Mouse (Mus musculus) forebrain, embryonic 16.5 days (tissue): ENCODE measurements around the gene Lamb3. TPM values are rescaled to one million over a fixed set of nuclear protein-coding genes. Genes with fewer than 3 reads are reported as not detected.

Experiments
- ATAC-seq: fragments of 200-750 bp; cut with Nextera tagmentation; 2 replicates; pipeline ENCODE4 v1.8.0; 2017; ENCODE audit warnings: mild to moderate bottlenecking, moderate library complexity
- H3K27ac ChIP-seq: fragments of 300-500 bp; sonication (generic); 2 replicates; pipeline ENCODE4 v1.5.1; 2014; ENCODE audit warnings: low read length, control low read depth
- H3K27me3 ChIP-seq: fragments of 300-500 bp; sonication (generic); replicated peaks from 2 replicates; pipeline ENCODE4 v1.6.1; 2014; ENCODE audit warnings: low read length; ENCODE audit not compliant: control insufficient read depth, insufficient read depth
- H3K36me3 ChIP-seq: fragments of 300-500 bp; sonication (generic); 2 replicates; pipeline ENCODE4 v1.6.1; 2014; ENCODE audit not compliant: control insufficient read depth, insufficient read depth
- H3K4me1 ChIP-seq: fragments of 300-500 bp; sonication (generic); replicated peaks from 2 replicates; pipeline ENCODE4 v1.6.1; 2014; ENCODE audit warnings: low read length; ENCODE audit not compliant: control insufficient read depth, insufficient read depth
- H3K4me2 ChIP-seq: fragments of 300-500 bp; sonication (generic); 2 replicates; pipeline ENCODE4 v1.6.1; 2014; ENCODE audit warnings: mild to moderate bottlenecking, low read length, control low read depth
- H3K4me3 ChIP-seq: fragments of 300-500 bp; sonication (generic); replicated peaks from 2 replicates; pipeline ENCODE4 v1.5.1; 2014; ENCODE audit warnings: mild to moderate bottlenecking, low read length, control low read depth
- H3K9ac ChIP-seq: fragments of 300-500 bp; sonication (generic); replicated peaks from 2 replicates; pipeline ENCODE4 v1.6.1; 2014; ENCODE audit warnings: low read depth, low read length, control low read depth
- H3K9me3 ChIP-seq: fragments of 300-500 bp; sonication (generic); 2 replicates; pipeline ENCODE4 v1.6.1; 2016; ENCODE audit warnings: low read length; ENCODE audit not compliant: control insufficient read depth
- WGBS: fragments of 180-500 bp; shearing (Covaris S2); extraction: QIAGEN DNeasy Blood & Tissue Kit; methylation state at CpG from one replicate; pipeline ENCODE4 v1.1.7; 2014; 5-methylcytosine and 5-hydroxymethylcytosine counted together
- polyA plus RNA-seq: library from polyadenylated mRNA; unstranded; fragments of >200 nt; fragmentation: Nextera tagmentation; extraction: Ambion mirVana; gene quantifications from 2 replicates; pipeline ENCODE4 v1.2.1, GENCODE M21; 2015

The Lamb3 gene
- polyA plus RNA-seq, 1 experiment from 2014 or later: 0.58 TPM

DNA sequence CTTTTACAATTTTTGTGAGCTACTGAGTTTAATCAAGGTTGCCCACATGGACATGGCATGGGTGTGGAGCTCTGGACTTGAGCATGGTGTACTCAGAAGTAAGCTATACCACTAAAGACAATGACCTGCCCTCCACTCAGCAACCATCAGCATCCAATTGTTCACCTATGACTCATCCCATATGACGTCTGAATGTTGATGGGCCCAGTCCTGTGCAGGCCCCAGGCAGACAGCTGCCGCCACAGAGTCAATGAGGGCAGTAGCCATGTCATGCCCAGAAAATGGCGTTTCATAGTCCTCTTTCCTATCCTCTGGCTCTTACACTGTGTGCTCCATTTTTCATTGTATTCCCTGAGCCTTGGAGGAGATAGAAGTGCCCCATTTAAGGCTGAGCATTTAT is 8.5 kb downstream of the Lamb3 start:
- no peaks in the 10 kb centered on the region for H3K27me3 ChIP-seq
- H3K9me3 ChIP-seq: no peaks in the 10 kb centered on the region
- H3K4me3 ChIP-seq: no peak overlapping the region
- H3K36me3 ChIP-seq: no peaks in the 10 kb centered on the region
- WGBS: 85% methylated on average over 3 of the region's 3 CpGs
- H3K27ac ChIP-seq: no peak overlapping the region
- no peaks in the 10 kb centered on the region for H3K4me1 ChIP-seq
- no peak for ATAC-seq
- H3K4me2 ChIP-seq: no peak overlapping the region
- no peak overlapping the region for H3K9ac ChIP-seq

DNA sequence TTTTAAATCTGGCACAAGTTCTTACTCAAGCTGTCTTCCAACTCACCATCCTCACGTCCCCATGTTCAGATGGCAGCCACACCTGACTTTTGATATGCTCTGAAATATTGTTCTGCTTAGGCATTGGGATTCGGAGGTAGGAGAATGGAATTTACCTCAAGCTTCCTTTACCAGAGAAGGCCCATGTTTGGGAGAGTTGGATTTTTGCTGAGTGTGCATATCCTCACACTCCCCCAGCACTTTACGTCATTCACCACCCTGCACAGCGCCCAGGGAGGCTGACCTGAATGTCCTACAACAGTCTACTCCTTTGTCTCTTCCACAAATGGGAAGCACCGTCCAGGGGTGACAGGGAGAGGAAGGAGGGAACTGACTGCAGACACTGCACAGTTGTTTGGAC is 12.9 kb downstream of the Lamb3 start:
- no peak for ATAC-seq
- 77% methylated on average over 5 of the region's 5 CpGs for WGBS
- no peak overlapping the region for H3K27ac ChIP-seq

DNA sequence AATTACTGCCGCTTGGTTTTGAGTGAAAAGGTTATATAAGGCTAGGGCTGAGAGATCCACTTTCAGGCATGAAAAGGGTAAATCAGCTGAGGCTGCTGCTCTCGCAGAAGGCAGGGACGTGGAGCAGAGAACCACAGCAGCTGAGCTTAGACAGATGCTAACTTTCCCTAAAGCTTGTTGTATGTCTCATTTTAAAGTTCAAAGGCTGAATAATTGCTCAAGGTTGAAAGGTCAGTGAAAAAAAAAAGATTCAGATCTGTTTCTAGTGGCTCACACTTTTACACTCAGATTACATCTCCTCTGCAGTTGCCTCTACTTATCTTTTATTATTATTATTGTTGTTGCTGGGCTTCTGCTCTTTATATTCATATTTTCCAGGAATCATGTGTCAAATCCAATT is 18.0 kb downstream of the Lamb3 start:
- WGBS: 6% methylated on average over 3 of the region's 3 CpGs
- H3K4me1 ChIP-seq: no peaks in the 10 kb centered on the region

More for the DNA sequence above, 12.9 kb downstream of the Lamb3 start:
- Histone ChIP-seq H3K4me1 (no peaks in the 10 kb centered on the region), H3K4me3 (no peak overlapping the region), H3K9me3 (no peaks in the 10 kb centered on the region), H3K27me3 (no peaks in the 10 kb centered on the region), H3K9ac (no peak overlapping the region), H3K36me3 (no peaks in the 10 kb centered on the region), H3K4me2 (no peak overlapping the region)

DNA sequence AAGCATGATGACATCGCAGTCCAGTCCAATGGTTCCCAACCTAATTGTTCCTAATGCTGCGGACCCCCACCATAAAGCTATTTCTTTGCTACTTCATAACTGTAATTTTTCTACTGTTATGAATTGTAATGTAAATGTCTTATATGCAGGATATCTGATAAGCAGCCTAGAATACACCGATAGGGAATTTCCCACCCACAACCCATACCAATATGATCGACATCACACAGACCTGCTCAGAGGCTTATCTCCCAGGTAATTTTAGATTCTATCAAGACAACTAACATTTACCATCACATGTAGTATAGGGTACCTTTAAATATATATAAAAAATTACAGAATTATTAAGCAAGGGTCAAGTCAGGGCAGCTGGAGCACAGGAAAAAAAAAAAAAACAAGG is 18.6 kb downstream of the Lamb3 start:
- 94% methylated on average over 4 of the region's 4 CpGs for WGBS
- no peak overlapping the region for H3K9ac ChIP-seq
- no peak overlapping the region for H3K4me3 ChIP-seq
- no peaks in the 10 kb centered on the region for H3K36me3 ChIP-seq
- H3K27me3 ChIP-seq: no peaks in the 10 kb centered on the region
- H3K4me1 ChIP-seq: no peaks in the 10 kb centered on the region
- no peak overlapping the region for H3K27ac ChIP-seq
- no peak for ATAC-seq
- H3K4me2 ChIP-seq: no peak overlapping the region
- H3K9me3 ChIP-seq: no peaks in the 10 kb centered on the region

More for the DNA sequence above, 18.0 kb downstream of the Lamb3 start:
- Histone ChIP-seq H3K4me3 (no peak overlapping the region), H3K9me3 (no peaks in the 10 kb centered on the region), H3K27ac (no peak overlapping the region), H3K36me3 (no peaks in the 10 kb centered on the region), H3K4me2 (no peak overlapping the region), H3K27me3 (no peaks in the 10 kb centered on the region), H3K9ac (no peak overlapping the region)
- ATAC-seq: no peak

DNA sequence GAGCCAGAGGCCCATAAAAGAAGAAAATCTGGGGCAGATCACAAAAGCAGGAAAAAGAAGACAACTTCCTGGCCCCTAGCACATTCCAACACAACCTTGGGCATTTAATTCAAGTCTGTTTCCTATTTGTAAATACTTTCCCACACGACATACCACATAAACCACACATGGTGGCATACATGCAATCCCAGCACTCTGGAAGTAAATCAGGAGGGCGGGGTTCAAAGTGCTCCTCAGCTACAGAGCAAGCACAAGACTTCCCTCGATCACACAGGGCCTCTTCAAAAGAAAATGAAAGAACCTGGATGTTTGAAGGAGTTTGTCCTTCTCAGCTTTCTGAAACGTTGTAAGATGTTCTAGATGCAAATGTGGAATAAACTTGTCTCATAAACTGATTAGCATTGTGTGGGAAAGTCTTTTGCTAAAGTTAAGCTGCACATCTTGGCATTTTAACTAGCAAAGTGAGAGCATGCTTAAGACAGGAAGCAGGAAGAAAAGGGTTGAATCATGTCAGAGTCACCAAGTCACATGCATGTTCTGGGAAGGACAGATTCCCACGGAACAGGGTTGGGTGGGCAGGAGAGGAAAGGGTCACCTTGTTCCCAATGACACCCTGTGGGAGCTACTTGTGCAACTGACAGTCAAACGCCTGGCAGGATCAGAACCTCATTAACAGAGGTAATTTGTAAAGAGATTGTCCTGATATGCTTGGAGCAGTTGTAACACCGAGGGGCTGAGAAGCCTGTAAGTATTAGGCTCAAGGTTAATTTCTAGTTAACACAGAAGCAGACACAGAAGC is 19.4 kb downstream of the Lamb3 start:
- H3K36me3 ChIP-seq: no peaks in the 10 kb centered on the region
- H3K4me1 ChIP-seq: no peaks in the 10 kb centered on the region
- no peak overlapping the region for H3K9ac ChIP-seq
- H3K27me3 ChIP-seq: no peaks in the 10 kb centered on the region
- no peak overlapping the region for H3K4me2 ChIP-seq
- no peak overlapping the region for H3K4me3 ChIP-seq
- no peak overlapping the region for H3K27ac ChIP-seq
- ATAC-seq: no peak
- no peaks in the 10 kb centered on the region for H3K9me3 ChIP-seq
- 43% methylated on average over 7 of the region's 7 CpGs for WGBS

DNA sequence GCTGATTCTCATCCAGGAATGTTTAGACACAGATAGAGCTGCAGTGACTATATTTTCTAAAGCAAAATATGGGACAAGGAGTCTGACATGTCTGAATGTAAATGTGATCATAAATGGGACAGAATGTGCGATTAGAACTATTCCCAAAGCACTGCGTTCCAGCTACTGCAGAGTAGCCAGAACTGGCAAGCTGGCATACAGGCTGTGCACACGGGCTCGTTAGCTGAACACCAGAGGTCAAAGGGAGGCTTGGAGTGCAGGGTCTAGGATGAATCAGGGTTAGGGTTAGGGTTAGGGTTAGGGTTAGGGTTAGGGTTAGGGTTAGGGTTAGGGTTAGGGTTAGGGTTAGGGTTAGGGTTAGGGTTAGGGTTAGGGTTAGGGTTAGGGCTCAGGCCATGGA is 20.0 kb downstream of the Lamb3 start:
- Histone ChIP-seq H3K27me3 (no peaks in the 10 kb centered on the region), H3K4me3 (no peak overlapping the region), H3K36me3 (no peaks in the 10 kb centered on the region), H3K9me3 (no peaks in the 10 kb centered on the region), H3K9ac (no peak overlapping the region), H3K4me2 (no peak overlapping the region), H3K4me1 (no peaks in the 10 kb centered on the region), H3K27ac (no peak overlapping the region)
- ATAC-seq: no peak
- WGBS: 62% methylated on average over 4 of the region's 4 CpGs

DNA sequence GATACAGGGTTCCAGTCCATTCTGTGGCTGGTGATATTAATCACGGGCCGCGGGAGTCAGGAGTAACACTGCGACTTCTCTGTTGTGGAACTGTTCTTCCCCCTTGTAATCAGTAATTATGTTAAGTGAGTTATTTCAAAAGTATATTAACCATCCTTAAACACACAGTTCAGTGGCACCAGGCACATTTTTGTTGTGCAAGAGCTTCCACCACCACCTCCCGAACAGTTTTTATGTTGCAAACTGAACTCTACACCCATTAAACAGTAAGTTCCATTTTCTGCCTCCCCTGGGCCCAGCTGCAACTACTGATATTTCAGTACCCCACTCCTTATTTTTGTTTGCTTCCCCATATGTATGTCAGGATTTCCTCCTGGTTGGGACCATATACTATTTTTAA is 22.1 kb downstream of the Lamb3 start:
- Histone ChIP-seq H3K4me3 (no peak overlapping the region), H3K9ac (no peak overlapping the region), H3K27ac (no peak overlapping the region), H3K4me1 (no peaks in the 10 kb centered on the region), H3K36me3 (no peaks in the 10 kb centered on the region), H3K9me3 (no peaks in the 10 kb centered on the region), H3K4me2 (no peak overlapping the region), H3K27me3 (no peaks in the 10 kb centered on the region)
- no peak for ATAC-seq
- WGBS: 92% methylated on average over 5 of the region's 5 CpGs

DNA sequence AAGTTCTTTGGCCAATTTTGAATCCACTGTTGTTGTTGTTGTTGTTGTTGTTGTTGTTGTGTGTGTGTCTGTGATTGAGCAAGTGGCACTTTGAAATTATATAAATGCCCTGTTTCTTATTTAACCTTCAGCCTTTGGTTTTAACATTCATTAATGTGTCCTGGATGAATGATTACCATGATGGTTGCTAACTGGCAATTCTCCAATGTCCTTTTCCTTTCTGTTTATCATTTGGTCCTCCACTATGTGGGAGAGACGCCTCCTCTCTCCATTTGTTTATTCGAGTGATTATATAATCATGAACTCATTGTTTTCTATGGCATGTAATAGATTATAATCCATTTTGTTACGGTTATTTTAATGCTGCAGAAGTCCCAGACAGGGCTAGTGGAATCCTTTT is 23.0 kb downstream of the Lamb3 start:
- Histone ChIP-seq H3K4me2 (no peak overlapping the region), H3K9ac (no peak overlapping the region), H3K9me3 (no peaks in the 10 kb centered on the region), H3K4me3 (no peak overlapping the region), H3K4me1 (no peaks in the 10 kb centered on the region), H3K27me3 (no peaks in the 10 kb centered on the region), H3K36me3 (no peaks in the 10 kb centered on the region), H3K27ac (no peak overlapping the region)
- 84% methylated on average over 3 of the region's 3 CpGs for WGBS
- no peak for ATAC-seq

DNA sequence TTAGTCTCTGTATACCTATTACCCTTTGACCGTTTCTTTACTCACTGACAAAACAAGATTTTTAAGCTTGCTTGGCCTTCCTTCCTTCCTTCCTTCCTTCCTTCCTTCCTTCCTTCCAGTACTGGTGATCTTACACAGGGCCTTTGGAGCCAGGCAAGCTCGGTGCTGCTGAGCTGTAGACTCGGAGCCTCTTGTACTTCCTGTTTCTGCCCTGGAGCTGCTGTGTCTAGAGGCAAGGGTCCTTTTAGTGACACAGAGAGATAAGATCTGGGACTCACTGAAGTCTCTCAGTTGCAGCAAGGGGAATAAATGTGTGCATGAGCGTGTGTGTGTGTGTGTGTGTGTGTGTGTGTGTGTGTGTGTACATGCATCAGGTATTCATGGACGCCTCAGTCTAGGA is 23.4 kb downstream of the Lamb3 start:
- H3K4me3 ChIP-seq: no peak overlapping the region

DNA sequence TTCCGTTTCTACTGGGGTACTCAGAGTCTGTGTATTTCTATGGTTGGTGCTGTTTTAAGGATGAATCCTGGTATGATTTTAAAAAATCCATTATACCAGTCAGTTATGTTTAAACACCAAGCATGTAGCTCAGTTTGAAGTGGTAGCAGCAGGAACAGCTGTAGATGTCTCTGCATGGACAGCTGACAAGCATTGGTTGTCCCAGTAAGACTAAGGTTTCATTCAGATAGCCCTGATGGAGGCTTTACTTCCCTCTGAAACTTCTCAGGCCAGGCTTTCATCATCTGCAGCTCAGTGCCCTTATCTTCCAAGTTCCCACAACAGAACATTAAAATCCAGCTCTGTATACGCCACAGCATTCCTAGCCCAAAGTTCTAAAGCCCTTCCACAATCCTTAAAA is 25.2 kb downstream of the Lamb3 start:
- Histone ChIP-seq H3K4me2 (no peak overlapping the region), H3K27me3 (no peaks in the 10 kb centered on the region), H3K4me3 (no peak overlapping the region), H3K9me3 (no peaks in the 10 kb centered on the region), H3K4me1 (no peaks in the 10 kb centered on the region), H3K27ac (no peak overlapping the region), H3K36me3 (no peaks in the 10 kb centered on the region), H3K9ac (no peak overlapping the region)
- 88% methylated on average over 2 of the region's 2 CpGs for WGBS
- ATAC-seq: no peak

More for the DNA sequence above, 23.4 kb downstream of the Lamb3 start:
- no peaks in the 10 kb centered on the region for H3K9me3 ChIP-seq
- ATAC-seq: no peak
- no peak overlapping the region for H3K4me2 ChIP-seq
- no peaks in the 10 kb centered on the region for H3K4me1 ChIP-seq
- H3K27me3 ChIP-seq: no peaks in the 10 kb centered on the region
- H3K36me3 ChIP-seq: no peaks in the 10 kb centered on the region
- no peak overlapping the region for H3K27ac ChIP-seq
- WGBS: 74% methylated on average over 5 of the region's 5 CpGs
- H3K9ac ChIP-seq: no peak overlapping the region
